Mouse (Mus musculus) cortical plate, adult 2 months (tissue): Measurements from ENCODE around the gene Nup98.

Source experiments
- CTCF ChIP-seq: fragments of 200-500 bp; IDR thresholded peaks from 2 replicates; pipeline ENCODE4 v1.5.1; 2011; ENCODE audit warnings: mild to moderate bottlenecking, control low read depth, low read length; ENCODE audit not compliant: insufficient read depth; ENCODE audit errors: extremely low read depth
- POLR2A ChIP-seq: fragments of 200-500 bp; IDR thresholded peaks from 2 replicates; pipeline ENCODE4 v1.6.1; 2011; ENCODE audit warnings: mild to moderate bottlenecking, low read length, control low read depth; ENCODE audit not compliant: insufficient read depth; ENCODE audit errors: extremely low read depth

GRCm38 (mm10) chr7:102211071-102211470 lies 1.1 kb upstream of the Nup98 start:
- TF ChIP-seq CTCF (no peak), POLR2A (no peak)
